Mouse (Mus musculus) gonadal fat pad, adult 2 months (tissue): ENCODE results near the gene Gm5737. TPM values are rescaled to one million over a fixed set of nuclear protein-coding genes. Genes with fewer than 3 reads are reported as not detected.

ENCODE experiments used
- DNase-seq: peaks from one replicate; pipeline ENCODE4 v3.0.0-alpha.2; 2012; ENCODE audit warnings: low read depth
- polyA plus RNA-seq: library from polyadenylated mRNA; depleted of rRNA; stranded (reverse); fragments of >200 nt; gene quantifications from 2 replicates; pipeline ENCODE4 v1.2.3, GENCODE M21; 2012

The Gm5737 gene
- polyA plus RNA-seq, 1 experiment, result 3.6 TPM

GRCm38 (mm10) chr7:120842345-120843036, 30.3 kb downstream of the Gm5737 start, which contains the start of gene Eef2k:
Gene Eef2k, plus strand, starts transcription at chr7:120842831.
- no peak for DNase-seq

- DNase-seq, result no peak
Observed at GRCm38 (mm10) chr7:120843037-120843621, 31.0 kb downstream of the Gm5737 start.

- no peak for DNase-seq
Observed at GRCm38 (mm10) chr7:120843852-120844435, 31.8 kb downstream of the Gm5737 start.

- DNase-seq, result no peak
Observed at GRCm38 (mm10) chr7:120844689-120845088, 32.5 kb downstream of the Gm5737 start.

GRCm38 (mm10) chr7:120848831-120849512, 36.8 kb downstream of the Gm5737 start:
- no peak for DNase-seq

GRCm38 (mm10) chr7:120850165-120850564, 38.0 kb downstream of the Gm5737 start:
- DNase-seq, result no peak

GRCm38 (mm10) chr7:120859854-120860253, 47.7 kb downstream of the Gm5737 start:
- DNase-seq, result no peak

- DNase-seq, result no peak
Observed at GRCm38 (mm10) chr7:120860799-120861487, 48.8 kb downstream of the Gm5737 start.

GRCm38 (mm10) chr7:120861488-120862047, 49.4 kb downstream of the Gm5737 start:
- no peak for DNase-seq

- no peak for DNase-seq
Observed at GRCm38 (mm10) chr7:120862196-120862595, 50.0 kb downstream of the Gm5737 start.

- no peak for DNase-seq
Observed at GRCm38 (mm10) chr7:120862626-120863025, 50.5 kb downstream of the Gm5737 start.

- DNase-seq, result peak; percentile 70
Observed at GRCm38 (mm10) chr7:120863476-120863875, 51.3 kb downstream of the Gm5737 start.

GRCm38 (mm10) chr7:120865100-120865499, 52.9 kb downstream of the Gm5737 start:
- DNase-seq, result no peak

GRCm38 (mm10) chr7:120865832-120866231, 53.7 kb downstream of the Gm5737 start:
- no peak for DNase-seq

GRCm38 (mm10) chr7:120866684-120867083, 54.5 kb downstream of the Gm5737 start:
- no peak for DNase-seq

- DNase-seq, result no peak
Observed at GRCm38 (mm10) chr7:120867720-120868119, 55.6 kb downstream of the Gm5737 start.

GRCm38 (mm10) chr7:120869883-120870282, 57.7 kb downstream of the Gm5737 start:
- no peak for DNase-seq

GRCm38 (mm10) chr7:120870431-120871008, 58.4 kb downstream of the Gm5737 start:
- no peak for DNase-seq

- DNase-seq, result no peak
Observed at GRCm38 (mm10) chr7:120873083-120873482, 60.9 kb downstream of the Gm5737 start.

- no peak for DNase-seq
Observed at GRCm38 (mm10) chr7:120874021-120874420, 61.9 kb downstream of the Gm5737 start.
